Mouse (Mus musculus): Measurements from ENCODE around the gene Myo3b.

Gene Myo3b

GRCm38 (mm10) chr2:70471861-70472620, 433.1 kb downstream of the Myo3b start:
- DNase-seq (ENCODE audit: low read depth), result no peak
